Mouse (Mus musculus): ENCODE measurements at regions not wholly inside any gene's neighbourhood (a gene's known extent, or its start where the extent isn't known, plus 50 kb on each side); places are given as distances from the start of the nearest gene placed in this dataset.

GRCm38 (mm10) chr13:15283065-15283464, 180.0 kb upstream of the Gli3 start:
- Histone ChIP-seq H3K4me2 (no peak overlapping the region), H3K4me1 (replicated peaks) (no peaks in the 10 kb centered on the region), H3K9ac (no peak overlapping the region), H3K36me3 (no peaks in the 10 kb centered on the region), H3K27ac (replicated peaks) (no peak overlapping the region), H3K27me3 (no peaks in the 10 kb centered on the region), H3K9me3 (peaks cover 5% of the 10 kb centered on the region), H3K4me3 (no peak overlapping the region)
- WGBS = 33% methylated on average over 2 of the region's 2 CpGs
- ATAC-seq (ENCODE audit: low read depth) = peak; percentile 43; the same call in 1 of the 2 replicates

- WGBS = 78% methylated on average over 2 of the region's 2 CpGs
- Histone ChIP-seq H3K9ac (no peak overlapping the region), H3K27me3 (no peaks in the 10 kb centered on the region), H3K36me3 (no peaks in the 10 kb centered on the region), H3K4me1 (replicated peaks) (no peaks in the 10 kb centered on the region), H3K4me2 (no peak overlapping the region), H3K27ac (replicated peaks) (no peak overlapping the region), H3K9me3 (no peaks in the 10 kb centered on the region), H3K4me3 (no peak overlapping the region)
- no peak for ATAC-seq (ENCODE audit: low read depth)
These were observed 164.6 kb upstream of the Gli3 start for GRCm38 (mm10) chr13:15298457-15298856.

- no peak overlapping the region for H3K27ac ChIP-seq (replicated peaks)
- WGBS = 75% methylated on average over 4 of the region's 4 CpGs
- H3K4me3 ChIP-seq = no peak overlapping the region
- no peak overlapping the region for H3K4me2 ChIP-seq
- no peaks in the 10 kb centered on the region for H3K36me3 ChIP-seq
- no peak for ATAC-seq (ENCODE audit: low read depth)
- H3K9ac ChIP-seq = no peak overlapping the region
- H3K27me3 ChIP-seq = no peaks in the 10 kb centered on the region
- no peaks in the 10 kb centered on the region for H3K4me1 ChIP-seq (replicated peaks)
- H3K9me3 ChIP-seq = no peaks in the 10 kb centered on the region
These were observed 137.6 kb upstream of the Gli3 start for GRCm38 (mm10) chr13:15325413-15325812.

DNA sequence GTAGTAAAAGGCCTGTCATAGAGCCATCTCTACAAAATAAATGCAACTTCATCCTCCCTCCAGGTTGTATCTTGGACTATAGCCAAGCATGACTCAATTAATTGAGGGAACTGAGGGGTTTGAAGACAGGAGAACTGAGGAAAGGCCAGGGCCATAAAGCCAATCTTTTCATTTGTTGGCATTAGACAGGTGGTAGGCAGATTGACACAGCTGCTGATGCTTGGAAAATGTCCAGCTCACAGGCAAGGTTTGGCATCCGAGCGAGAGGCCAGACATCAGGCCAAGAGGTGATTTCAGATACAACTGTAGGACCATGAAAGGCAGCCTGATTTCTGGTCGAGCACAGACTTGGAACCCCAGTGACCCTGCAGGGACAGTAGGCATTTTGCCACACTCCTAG, 136.9 kb upstream of the Gli3 start:
- H3K9me3 ChIP-seq = no peaks in the 10 kb centered on the region
- WGBS = 70% methylated on average over 3 of the region's 3 CpGs
- H3K4me1 ChIP-seq (replicated peaks) = no peaks in the 10 kb centered on the region
- H3K27me3 ChIP-seq = no peaks in the 10 kb centered on the region
- H3K36me3 ChIP-seq = no peaks in the 10 kb centered on the region
- H3K9ac ChIP-seq = no peak overlapping the region
- no peak overlapping the region for H3K27ac ChIP-seq (replicated peaks)
- ATAC-seq (ENCODE audit: low read depth) = no peak
- H3K4me3 ChIP-seq = no peak overlapping the region
- H3K4me2 ChIP-seq = no peak overlapping the region

DNA sequence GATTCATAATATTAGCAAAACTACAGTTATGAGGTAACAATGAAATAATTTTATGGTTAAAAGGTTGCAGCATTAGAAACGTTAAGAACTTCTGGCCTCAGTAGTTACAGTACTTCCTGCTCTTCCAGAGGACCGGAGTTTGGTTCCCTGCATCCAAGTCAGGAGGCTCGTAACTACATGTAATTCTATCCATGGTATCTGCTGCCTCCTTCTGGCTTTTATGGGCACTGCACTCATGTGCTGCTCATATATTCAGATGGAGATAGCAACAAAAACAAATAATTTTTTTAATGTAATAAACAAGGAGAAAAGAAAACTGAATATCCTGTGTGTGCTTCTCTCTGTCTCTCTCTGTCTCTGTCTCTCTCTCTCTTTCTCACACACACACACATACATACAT, 133.5 kb upstream of the Gli3 start:
- Histone ChIP-seq H3K4me1 (replicated peaks) (no peaks in the 10 kb centered on the region), H3K27ac (replicated peaks) (no peak overlapping the region), H3K9ac (no peak overlapping the region), H3K4me2 (no peak overlapping the region), H3K27me3 (no peaks in the 10 kb centered on the region), H3K4me3 (no peak overlapping the region), H3K9me3 (no peaks in the 10 kb centered on the region), H3K36me3 (no peaks in the 10 kb centered on the region)
- no peak for ATAC-seq (ENCODE audit: low read depth)
- 92% methylated on average over 3 of the region's 3 CpGs for WGBS

DNA sequence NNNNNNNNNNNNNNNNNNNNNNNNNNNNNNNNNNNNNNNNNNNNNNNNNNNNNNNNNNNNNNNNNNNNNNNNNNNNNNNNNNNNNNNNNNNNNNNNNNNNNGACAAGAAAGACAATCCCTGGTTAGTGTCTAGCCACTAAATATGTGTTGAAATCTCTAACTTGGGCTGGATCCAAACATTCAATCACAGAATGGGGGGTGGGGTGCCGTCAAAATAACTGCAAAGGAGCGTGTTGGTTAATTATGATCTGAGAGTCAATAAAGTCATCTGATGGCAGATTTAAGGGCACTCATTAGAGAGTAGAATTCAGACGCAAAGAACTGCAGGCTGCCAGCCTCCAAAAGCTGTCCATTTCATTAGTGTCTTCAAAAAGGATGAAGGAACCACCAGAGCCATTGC, 119.6 kb upstream of the Gli3 start:
- Histone ChIP-seq H3K4me3 (no peak overlapping the region), H3K36me3 (no peaks in the 10 kb centered on the region), H3K27ac (replicated peaks) (no peak overlapping the region), H3K9ac (no peak overlapping the region), H3K9me3 (no peaks in the 10 kb centered on the region), H3K27me3 (no peaks in the 10 kb centered on the region), H3K4me1 (replicated peaks) (peaks cover 7% of the 10 kb centered on the region; the same call in 1 of the 2 replicates), H3K4me2 (no peak overlapping the region)
- WGBS = 14% methylated on average over 3 of the region's 3 CpGs
- no peak for ATAC-seq (ENCODE audit: low read depth)

- no peak overlapping the region for H3K9ac ChIP-seq
- ATAC-seq (ENCODE audit: low read depth) = no peak
- H3K27me3 ChIP-seq = no peaks in the 10 kb centered on the region
- peaks cover 7% of the 10 kb centered on the region; the same call in 1 of the 2 replicates for H3K4me1 ChIP-seq (replicated peaks)
- no peak overlapping the region for H3K4me2 ChIP-seq
- H3K4me3 ChIP-seq = no peak overlapping the region
- 28% methylated on average over 2 of the region's 2 CpGs for WGBS
- H3K36me3 ChIP-seq = no peaks in the 10 kb centered on the region
- no peak overlapping the region for H3K27ac ChIP-seq (replicated peaks)
- H3K9me3 ChIP-seq = no peaks in the 10 kb centered on the region
These were observed 116.2 kb upstream of the Gli3 start for GRCm38 (mm10) chr13:15346866-15347265.

GRCm38 (mm10) chr13:15366437-15366836, 96.6 kb upstream of the Gli3 start:
- Histone ChIP-seq H3K27me3 (no peaks in the 10 kb centered on the region), H3K36me3 (no peaks in the 10 kb centered on the region), H3K9ac (no peak overlapping the region), H3K4me3 (no peak overlapping the region), H3K4me1 (replicated peaks) (no peaks in the 10 kb centered on the region), H3K9me3 (no peaks in the 10 kb centered on the region), H3K27ac (replicated peaks) (no peak overlapping the region), H3K4me2 (no peak overlapping the region)
- 99% methylated on average over 2 of the region's 2 CpGs for WGBS
- no peak for ATAC-seq (ENCODE audit: low read depth)

DNA sequence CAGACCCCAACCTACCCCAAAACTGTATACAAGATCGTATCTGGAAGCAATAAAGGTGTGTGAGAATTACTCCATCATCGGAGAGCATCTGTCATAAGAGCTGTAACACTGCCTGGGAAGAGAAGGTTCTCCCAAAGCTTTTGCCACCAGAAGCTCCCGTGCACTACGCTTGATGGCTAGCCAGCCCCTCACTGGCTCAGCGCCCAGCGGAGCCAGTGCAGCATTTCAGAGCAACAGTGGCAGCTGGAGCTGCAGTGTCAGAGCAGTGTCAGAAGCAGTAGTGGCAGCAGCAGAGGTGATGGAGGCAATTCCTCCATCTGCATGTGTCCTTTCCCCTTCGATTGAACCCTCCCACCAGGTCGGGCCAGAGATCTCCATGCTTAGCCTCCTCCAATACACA, 83.0 kb upstream of the Gli3 start:
- Histone ChIP-seq H3K4me3 (no peak overlapping the region), H3K27me3 (no peaks in the 10 kb centered on the region), H3K4me2 (no peak overlapping the region), H3K4me1 (replicated peaks) (no peaks in the 10 kb centered on the region), H3K36me3 (no peaks in the 10 kb centered on the region), H3K9me3 (no peaks in the 10 kb centered on the region), H3K9ac (no peak overlapping the region), H3K27ac (replicated peaks) (no peak overlapping the region)
- WGBS = 84% methylated on average over 8 of the region's 8 CpGs
- no peak for ATAC-seq (ENCODE audit: low read depth)

GRCm38 (mm10) chr13:15395249-15395648, 67.8 kb upstream of the Gli3 start:
- H3K27ac ChIP-seq (replicated peaks) = no peak overlapping the region
- H3K9me3 ChIP-seq = no peaks in the 10 kb centered on the region
- peak overlapping the region; percentile 30; the same call in 1 of the 2 replicates for H3K4me2 ChIP-seq
- no peaks in the 10 kb centered on the region for H3K27me3 ChIP-seq
- 4% methylated on average over 4 of the region's 4 CpGs for WGBS
- no peak overlapping the region for H3K9ac ChIP-seq
- no peaks in the 10 kb centered on the region for H3K36me3 ChIP-seq
- peaks cover 6% of the 10 kb centered on the region for H3K4me1 ChIP-seq (replicated peaks)
- H3K4me3 ChIP-seq = no peak overlapping the region
- peak; percentile 36; the same call in 1 of the 2 replicates for ATAC-seq (ENCODE audit: low read depth)

DNA sequence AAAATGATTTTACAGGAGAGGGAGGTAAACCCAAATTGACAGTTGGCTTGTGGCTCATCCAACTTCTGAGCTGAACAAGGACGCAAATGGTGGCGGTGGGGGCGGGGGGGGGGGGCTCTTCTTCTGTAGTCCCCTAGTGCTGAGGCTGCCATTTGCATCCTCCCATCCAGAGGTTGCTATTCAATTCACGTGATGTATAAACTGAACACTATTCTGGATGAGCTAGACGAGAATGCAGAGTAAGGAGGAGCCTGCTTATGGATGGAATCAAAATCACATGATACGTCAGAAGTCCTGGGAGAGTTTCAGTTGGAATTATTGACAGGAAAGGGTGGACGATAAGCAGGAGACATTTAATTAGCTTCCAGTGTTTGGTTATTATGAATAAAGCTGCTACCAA, 67.3 kb upstream of the Gli3 start:
- WGBS = 28% methylated on average over 7 of the region's 7 CpGs
- Histone ChIP-seq H3K4me3 (no peak overlapping the region), H3K4me2 (0 out of 2 replicates have a peak overlapping the region, but pooled peaks have one; percentile 30), H3K27me3 (no peaks in the 10 kb centered on the region), H3K9me3 (no peaks in the 10 kb centered on the region), H3K27ac (replicated peaks) (no peak overlapping the region), H3K36me3 (no peaks in the 10 kb centered on the region), H3K4me1 (replicated peaks) (peaks cover 6% of the 10 kb centered on the region), H3K9ac (no peak overlapping the region)
- ATAC-seq (ENCODE audit: low read depth) = no peak; the same call in 1 of the 2 replicates

DNA sequence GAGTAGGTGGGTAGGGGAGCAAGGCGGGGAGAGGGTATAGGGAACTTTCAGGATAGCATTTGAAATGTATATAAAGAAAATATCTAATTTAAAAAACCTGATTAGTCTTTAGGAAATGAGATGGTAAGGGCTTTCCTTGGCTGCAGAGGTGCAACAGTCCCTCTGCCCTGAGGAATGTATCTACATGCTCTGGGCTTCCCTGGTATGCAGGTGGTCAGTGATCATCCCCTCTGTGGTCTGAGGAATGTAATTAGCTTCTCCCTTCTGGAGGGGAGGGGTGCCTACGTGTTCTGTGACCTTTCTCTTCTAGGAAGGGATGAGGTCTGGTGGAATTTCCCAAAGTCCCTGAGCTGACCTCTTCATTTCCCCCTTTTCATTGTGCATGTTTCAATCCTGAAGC, 64.4 kb upstream of the Gli3 start:
- no peak for ATAC-seq (ENCODE audit: low read depth)
- Histone ChIP-seq H3K9me3 (no peaks in the 10 kb centered on the region), H3K27ac (replicated peaks) (no peak overlapping the region), H3K9ac (no peak overlapping the region), H3K4me3 (no peak overlapping the region), H3K27me3 (no peaks in the 10 kb centered on the region), H3K36me3 (no peaks in the 10 kb centered on the region), H3K4me1 (replicated peaks) (peaks cover 6% of the 10 kb centered on the region), H3K4me2 (no peak overlapping the region)
- 79% methylated on average over 2 of the region's 2 CpGs for WGBS
